Mouse (Mus musculus): ENCODE measurements around the gene Tob2. TPM values are rescaled to one million over a fixed set of nuclear protein-coding genes. Genes with fewer than 3 reads are reported as not detected.

Tob2 gene
- total RNA-seq, 2 experiments from 2014 or later, result 89.1 to 174 TPM

GRCm38 (mm10) chr15:81838554-81839235 is 19.9 kb downstream of the Tob2 start:
- DNase-seq (ENCODE audit: low spot score), result peak; percentile 61

GRCm38 (mm10) chr15:81836966-81837920 is 21.4 kb downstream of the Tob2 start:
- no peak for DNase-seq (ENCODE audit: low spot score)

- DNase-seq (ENCODE audit: low spot score), result peak; percentile 96
Measured at GRCm38 (mm10) chr15:81836124-81836821, 22.3 kb downstream of the Tob2 start.

- peak; percentile 65 for DNase-seq (ENCODE audit: low spot score)
Measured at GRCm38 (mm10) chr15:81835007-81835880, 23.4 kb downstream of the Tob2 start.

GRCm38 (mm10) chr15:81834171-81834841 is 24.3 kb downstream of the Tob2 start:
- DNase-seq (ENCODE audit: low spot score), result peak; percentile 89

DNA sequence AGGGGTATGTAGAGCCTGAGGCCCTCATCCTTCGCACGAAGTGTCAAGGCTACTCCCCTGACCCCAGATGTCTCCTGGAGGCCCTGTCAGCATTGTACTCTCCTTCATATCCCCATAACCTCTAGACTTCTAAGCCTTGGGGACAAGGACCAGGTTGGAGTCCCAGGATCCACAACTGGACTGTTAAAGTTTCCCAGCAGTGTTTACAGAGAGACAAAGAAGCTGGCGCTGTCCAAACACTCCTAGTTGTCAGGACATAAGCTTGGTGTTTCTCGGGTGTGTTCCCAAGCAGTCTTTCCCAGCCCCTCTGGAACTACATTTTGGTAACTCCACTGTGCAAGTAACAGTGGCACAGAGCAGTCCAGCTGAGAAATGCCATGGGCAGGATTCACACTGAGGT is 25.1 kb downstream of the Tob2 start:
- DNase-seq (ENCODE audit: low spot score), result no peak

GRCm38 (mm10) chr15:81832219-81832618 is 26.4 kb downstream of the Tob2 start:
- no peak for DNase-seq (ENCODE audit: low spot score)

DNA sequence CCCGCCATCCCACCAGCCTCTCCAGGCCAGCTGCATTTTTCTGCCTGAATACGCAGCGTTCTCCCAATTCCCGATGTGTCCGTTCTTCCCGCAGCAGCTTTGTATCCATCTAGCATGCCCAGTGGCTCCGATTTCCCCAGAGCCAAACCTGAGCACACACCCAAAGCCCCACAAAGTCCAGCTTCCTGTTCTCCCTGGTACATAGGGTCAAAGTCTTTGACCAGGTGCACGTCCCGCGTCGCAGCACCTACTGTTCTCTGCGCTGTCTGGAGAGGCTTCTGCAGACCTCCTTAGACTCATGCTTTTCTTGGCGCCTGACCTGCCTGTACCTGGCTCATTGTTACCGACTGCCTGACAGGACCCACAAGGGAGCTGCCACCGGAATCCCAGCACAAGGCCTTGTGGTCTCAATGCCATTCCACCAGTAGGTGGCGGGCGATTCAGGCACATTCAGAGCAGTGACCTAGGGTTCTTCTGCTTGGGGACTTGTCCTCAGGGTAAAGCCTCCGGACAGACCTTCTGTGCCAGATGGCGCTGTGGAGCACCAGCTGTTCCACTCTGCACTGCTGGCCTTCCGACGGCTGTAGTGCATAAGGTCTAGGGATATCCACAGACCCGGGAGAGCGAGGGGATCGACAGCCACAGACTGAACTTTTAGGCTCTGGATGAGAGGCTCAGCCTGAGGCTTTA is 27.3 kb downstream of the Tob2 start:
- peak; percentile 95 for DNase-seq (ENCODE audit: low spot score)

GRCm38 (mm10) chr15:81830530-81830929 is 28.1 kb downstream of the Tob2 start:
- no peak for DNase-seq (ENCODE audit: low spot score)

DNA sequence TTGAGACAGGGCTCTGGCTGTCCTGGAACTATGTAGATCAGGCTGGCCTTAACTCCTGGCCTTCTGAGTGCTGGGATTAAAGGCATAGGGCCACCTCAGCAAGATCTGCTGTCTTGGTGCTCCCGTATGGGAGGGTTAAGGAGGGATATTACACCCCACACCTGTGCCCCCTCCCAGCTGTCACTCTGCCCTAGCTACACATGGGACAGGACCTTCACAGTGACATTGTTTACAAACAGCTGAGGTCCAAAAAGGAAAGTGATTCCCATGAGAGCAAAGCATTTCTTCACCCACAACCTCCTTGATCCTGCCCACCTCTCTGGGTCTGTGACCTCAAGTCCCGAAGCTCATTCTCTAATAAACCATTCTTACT is 29.4 kb downstream of the Tob2 start:
- DNase-seq (ENCODE audit: low spot score), result no peak

- DNase-seq (ENCODE audit: low spot score), result peak; percentile 48
Measured at GRCm38 (mm10) chr15:81828426-81829207, 30.0 kb downstream of the Tob2 start.

- DNase-seq (ENCODE audit: low spot score), result no peak
Measured at GRCm38 (mm10) chr15:81824832-81825231, 33.8 kb downstream of the Tob2 start.

DNA sequence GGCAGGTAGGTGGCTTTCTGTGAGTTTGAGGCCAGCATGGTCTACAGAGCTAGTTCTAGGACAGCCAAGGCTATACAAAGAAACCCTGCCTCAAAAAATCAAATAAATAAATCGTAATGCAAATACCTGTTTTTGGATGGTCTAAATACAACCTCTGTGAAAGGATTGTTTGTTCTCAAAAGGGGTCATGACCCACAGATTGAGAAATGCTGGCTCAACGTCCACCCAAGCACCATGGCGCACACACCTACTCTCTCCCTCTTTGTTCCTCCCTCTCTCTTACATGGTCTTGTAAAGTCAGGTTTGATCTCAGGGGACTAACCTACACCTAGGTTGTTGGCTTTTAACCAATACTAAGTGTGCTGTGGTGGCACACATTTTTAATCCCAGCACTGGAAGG is 36.0 kb downstream of the Tob2 start:
- no peak for DNase-seq (ENCODE audit: low spot score)

DNA sequence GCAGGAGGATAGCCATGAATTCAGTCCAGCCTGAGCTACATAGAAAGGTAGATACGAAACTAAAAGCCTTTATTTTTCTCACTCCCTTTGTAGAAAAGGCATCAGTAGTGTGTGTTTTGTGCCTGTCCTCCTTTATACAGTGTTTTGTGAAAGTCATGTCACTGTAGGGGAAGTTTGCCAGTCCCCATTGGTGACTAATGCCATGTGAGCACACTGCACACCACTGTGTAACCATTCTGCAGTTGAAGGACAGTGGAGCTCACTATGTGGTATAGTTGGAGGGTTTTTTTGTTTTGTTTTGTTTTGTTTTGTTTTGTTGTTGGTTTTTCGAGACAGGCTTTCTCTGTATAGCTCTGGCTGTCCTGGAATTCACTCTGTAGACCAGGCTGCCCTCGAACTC is 40.2 kb downstream of the Tob2 start:
- DNase-seq (ENCODE audit: low spot score), result no peak

- no peak for DNase-seq (ENCODE audit: low spot score)
Measured at GRCm38 (mm10) chr15:81814716-81815370, 43.8 kb downstream of the Tob2 start.

- no peak for DNase-seq (ENCODE audit: low spot score)
Measured at GRCm38 (mm10) chr15:81813986-81814705, 44.5 kb downstream of the Tob2 start.

DNA sequence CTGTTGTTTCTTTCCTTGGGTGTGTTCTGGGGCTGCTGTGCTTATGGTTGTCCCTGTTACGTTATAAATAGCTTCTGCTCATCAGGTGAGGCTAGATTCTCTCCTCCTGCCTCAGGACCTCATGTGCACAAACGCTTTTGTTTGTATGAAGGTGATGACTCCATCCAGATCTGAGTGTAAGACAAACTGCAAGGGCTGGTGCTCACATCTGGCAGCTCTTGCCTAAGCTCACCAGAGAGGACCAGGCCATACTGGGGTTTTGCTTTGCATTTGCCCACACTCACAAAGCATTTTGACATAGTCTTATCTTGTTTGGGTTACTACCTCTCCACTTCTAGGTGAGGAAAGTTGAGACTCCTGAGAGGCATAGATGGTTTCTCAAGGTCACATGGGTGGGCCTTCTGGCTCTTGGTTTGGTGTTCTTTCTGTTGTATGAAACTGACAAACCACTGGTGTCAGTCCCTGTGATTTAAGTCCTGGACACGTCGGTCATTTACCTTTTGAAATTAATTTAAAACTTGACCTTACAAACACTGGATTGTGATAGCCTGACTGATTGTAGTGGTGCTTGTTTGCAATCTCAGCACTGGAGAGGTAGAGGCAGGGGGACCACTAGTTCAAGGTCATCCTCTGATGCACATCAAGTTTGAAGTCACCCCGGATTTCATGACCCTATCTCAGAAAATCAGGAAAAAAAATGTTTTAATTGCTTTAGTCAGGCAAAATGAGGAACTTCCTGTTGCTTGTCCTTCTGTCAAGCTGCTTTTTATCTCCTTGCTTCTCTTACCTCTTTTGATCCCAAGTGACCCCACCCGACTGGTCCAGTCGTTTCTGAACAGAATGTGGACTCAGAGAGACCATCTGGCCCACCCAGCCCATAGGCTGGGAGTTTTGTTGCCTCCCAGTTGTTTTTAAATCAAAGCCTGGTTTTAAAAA is 45.6 kb downstream of the Tob2 start:
- DNase-seq (ENCODE audit: low spot score), result no peak

All from gastrocnemius, adult 18-20 months (tissue).